Mouse (Mus musculus): ENCODE data around the gene Frrs1l.

DNA sequence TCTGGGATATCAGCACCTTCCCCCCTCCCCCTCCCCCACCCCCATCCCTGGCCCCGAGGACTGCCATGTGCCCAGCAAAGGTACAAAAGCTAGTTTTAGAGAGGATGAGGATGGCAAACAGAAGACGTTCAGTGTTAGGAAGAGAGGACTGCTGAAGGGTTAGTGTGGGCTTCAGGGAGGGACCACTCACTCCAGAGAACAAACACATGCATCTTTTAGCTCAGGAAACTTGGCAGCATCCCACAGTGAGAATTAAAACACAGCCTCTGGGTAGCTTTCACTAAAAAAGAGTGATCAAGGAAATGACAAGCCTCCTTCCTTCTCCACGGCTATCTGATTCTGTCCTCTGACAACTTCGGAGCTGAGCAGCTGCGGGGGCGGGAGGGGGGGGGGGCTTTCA is 20.7 kb upstream of the Frrs1l start:
- TF ChIP-seq TAL1 (IDR thresholded peaks at IDR 0.05; ENCODE audit: low read length) (no peak), GATA1 (IDR thresholded peaks at IDR 0.05; ENCODE audit: low read length) (no peak)
